Mouse (Mus musculus): ENCODE measurements around the gene Trim63. TPM values are rescaled to one million over a fixed set of nuclear protein-coding genes. Genes with fewer than 3 reads are reported as not detected.
A peak's percentile ranks its signal among the peaks of the same experiment; 100 is the strongest.

Gene Trim63
- total RNA-seq, 2 experiments from 2014 or later, result 0.40 to 0.86 TPM

DNA sequence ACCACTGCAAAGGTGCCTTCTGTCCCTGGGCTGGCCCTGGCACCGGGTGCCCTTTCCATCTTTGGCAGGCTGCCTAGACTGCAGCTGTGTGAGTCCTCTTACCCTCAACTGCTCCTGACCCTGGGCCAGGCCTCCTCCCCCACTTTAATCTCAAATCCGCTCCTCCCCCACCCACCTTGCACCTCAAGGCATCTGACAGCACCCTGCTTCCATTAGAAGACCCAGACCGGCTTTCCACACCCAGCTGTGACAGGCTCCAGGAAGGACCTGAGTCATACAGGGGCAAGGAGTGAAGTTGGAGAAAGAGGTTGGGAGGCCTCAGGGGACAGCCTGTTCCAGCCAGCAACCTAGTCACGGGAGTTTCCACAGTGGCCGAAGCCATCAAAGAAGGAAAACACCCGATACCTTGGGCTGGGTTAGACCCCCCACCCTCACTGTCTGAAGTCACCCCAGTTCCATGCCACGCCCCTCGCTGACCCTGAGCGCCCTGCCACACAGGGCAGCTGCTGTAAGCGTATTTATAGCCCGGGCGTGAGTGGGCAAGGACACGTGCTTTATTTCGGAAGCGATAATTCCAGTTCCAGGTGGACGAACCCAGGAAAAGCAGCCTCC lies 41.0 kb downstream of the Trim63 start:
- intact Hi-C loops (cut with DNase I), result loop anchor here (5.0 kb wide), 2 partner anchors 69 to 104 kb away; partner anchors contain the start of genes Grrp1 and Pdik1l
- no peak for DNase-seq (ENCODE audit: low spot score in 2 of 2)

DNA sequence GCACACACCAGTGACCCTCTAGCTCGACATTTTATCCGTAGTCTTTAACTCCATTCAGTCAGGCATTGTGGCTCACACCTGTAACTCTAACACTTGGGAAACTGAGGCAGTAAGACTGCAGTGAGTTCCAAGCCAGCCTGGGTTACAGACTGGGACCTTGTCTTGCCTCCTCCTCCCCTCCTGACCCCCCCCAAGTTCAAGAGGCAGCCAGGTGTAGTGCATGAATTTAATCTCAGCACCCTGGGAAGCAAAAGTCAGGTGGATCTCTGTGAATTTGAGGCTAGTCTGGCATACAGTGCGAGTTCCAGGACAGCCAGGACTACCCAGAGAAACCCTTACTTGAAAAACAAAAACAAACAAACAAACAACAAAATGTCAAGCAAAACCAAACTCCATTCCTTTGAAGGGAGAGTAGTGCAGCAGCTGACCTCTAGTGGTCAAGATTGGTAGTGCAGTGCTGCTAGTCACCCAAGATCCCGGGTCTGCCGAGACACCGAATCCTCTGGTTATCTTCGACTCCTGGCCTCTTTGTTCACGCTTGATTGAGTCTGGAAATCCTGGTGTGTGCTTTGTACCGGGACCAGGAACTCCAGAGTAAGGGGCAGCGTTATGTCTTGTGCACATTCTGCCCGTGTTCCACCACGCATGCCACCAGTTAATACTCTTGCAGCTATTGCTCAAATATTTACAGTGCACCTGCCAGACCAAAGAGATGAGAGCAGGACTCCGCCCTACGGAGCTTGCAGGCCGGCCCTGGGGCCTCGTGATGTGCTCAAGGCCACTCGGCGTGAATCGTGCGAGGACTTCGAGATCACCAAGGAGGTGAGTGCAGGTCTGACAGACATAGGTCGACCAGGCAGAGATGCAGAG lies 41.9 kb downstream of the Trim63 start:
- intact Hi-C loops (cut with DNase I), result loop anchor here (5.0 kb wide), 2 partner anchors 70 to 105 kb away; partner anchors contain the start of genes Grrp1 and Pdik1l
- peak; percentile 79 to 91 for DNase-seq (ENCODE audit: low spot score in 2 of 2)

DNA sequence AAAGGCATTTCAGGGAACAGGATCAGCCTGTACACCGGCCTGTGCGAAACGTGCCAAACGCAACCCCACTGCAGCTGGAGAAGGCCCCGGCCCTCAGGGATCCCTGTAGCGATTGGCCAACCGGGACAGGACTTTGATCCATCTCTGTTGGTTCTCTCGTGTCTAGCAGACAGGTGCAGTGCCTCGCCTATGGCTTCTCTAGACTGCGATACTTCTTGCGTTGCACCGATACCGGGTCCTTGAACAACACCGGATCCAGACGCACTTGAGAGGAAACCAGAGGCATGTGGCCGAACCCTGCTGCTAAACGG lies 42.5 kb downstream of the Trim63 start:
- no peak for DNase-seq (ENCODE audit: low spot score in 2 of 2)
- intact Hi-C loops (cut with DNase I), result loop anchor here (5.0 kb wide), 2 partner anchors 70 to 105 kb away; partner anchors contain the start of genes Grrp1 and Pdik1l

DNA sequence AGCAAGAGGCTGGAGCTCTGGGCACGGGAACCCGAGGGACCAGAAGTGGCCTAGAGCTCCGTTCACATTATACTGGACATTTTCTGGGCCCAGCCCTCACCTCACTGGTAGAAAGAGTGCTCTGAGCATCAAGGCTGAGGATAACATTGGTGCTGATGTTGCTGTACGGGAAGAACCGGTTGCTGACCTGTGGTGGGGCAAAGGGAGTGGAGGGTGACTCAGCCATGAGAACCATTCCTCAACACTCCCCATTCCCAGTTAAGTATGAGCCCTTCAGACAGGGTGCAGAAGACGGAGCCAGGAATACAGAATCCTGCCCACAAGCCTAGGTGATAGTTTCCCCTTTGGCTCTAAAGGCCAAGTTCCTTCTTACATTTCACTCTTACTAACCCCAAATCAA lies 44.7 kb downstream of the Trim63 start:
- DNase-seq (ENCODE audit: low spot score in 2 of 2), result no peak
- intact Hi-C loops (cut with DNase I), result loop anchor here (5.0 kb wide), 2 partner anchors 72 to 107 kb away; partner anchors contain the start of genes Grrp1 and Pdik1l

DNA sequence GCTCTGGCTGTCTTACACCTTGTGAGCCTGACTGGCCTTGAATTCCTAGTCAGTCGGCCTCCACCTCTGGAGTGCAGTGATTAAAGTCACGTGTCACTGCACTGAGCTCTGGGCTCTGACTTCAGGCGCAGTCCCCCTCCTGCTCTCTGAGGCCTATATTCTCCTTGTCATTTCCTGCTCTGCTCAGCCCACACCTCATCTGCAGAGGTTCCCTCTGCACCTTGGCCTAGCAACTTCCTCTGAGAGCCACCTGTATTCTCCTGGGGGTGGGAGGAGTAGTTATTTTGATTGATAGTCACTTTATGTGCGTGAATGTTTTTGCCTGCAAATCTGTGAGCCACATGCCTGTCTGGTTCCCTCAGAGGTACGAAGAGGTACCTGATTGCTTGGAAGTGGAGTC lies 46.3 kb downstream of the Trim63 start:
- DNase-seq (ENCODE audit: low spot score in 2 of 2), result no peak
- intact Hi-C loops (cut with DNase I), result no loop called here

DNA sequence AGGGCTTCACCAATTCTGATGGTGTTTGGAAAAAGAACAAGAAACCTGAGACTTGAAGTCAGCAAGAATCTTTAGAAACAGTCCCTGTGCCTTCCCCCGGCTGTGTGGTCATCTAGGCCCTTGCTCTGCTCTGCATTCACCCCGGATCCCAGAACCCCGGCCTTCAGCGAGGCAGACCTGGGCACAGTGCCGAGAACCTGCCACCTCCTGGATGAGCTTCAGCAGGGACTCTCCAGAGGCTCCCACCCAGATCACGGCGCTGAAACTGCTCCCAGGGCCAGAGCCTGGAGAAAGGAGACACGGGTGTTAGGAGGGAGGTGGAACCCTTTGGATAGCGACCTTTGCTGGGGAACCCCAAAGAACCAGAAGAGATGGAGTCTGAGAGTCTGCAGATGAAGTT lies 47.2 kb downstream of the Trim63 start:
- intact Hi-C loops (cut with DNase I), result no loop called here
- no peak for DNase-seq (ENCODE audit: low spot score in 2 of 2)

DNA sequence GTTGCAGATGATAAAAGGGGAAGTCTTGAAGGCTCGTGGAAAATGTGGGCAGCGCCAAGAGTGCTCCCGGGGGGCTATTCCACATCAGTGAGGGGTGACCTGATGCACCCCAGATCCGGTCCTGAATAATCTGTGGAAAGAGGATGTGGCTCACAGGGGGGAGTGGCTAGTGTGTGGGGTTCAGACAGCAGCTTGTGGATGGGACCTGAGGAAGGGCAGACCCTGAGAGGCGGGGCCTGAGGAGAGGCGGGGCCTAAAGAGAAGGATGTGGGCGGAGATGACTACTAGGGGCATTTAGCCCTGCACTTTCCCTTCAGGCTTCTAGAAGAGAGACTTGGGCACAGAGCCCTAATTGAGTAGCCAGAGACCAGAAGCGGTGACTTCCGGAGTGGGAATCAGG lies 47.7 kb downstream of the Trim63 start:
- intact Hi-C loops (cut with DNase I), result no loop called here
- no peak for DNase-seq (ENCODE audit: low spot score in 2 of 2)

DNA sequence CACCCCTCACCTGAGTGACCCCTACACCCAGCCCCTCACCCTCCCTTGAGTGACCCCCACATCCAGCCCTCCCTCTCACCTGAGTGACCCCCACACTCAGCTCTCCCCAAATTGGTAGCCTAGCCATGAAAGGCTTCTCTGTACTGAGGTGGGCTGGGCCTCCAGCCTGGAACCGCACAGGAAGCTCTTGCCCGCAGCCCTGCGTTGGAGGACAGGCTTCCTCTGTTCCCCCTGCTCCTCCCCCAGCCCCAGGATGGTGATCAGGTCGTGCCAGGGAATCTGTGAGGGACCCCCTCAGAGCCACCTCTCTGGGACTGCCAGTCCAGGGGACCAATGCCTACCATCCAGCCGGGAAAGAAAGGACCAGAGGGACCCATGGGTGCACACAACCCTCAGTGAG lies 50.4 kb downstream of the Trim63 start:
- intact Hi-C loops (cut with DNase I), result no loop called here
- DNase-seq (ENCODE audit: low spot score in 2 of 2), result no peak

DNA sequence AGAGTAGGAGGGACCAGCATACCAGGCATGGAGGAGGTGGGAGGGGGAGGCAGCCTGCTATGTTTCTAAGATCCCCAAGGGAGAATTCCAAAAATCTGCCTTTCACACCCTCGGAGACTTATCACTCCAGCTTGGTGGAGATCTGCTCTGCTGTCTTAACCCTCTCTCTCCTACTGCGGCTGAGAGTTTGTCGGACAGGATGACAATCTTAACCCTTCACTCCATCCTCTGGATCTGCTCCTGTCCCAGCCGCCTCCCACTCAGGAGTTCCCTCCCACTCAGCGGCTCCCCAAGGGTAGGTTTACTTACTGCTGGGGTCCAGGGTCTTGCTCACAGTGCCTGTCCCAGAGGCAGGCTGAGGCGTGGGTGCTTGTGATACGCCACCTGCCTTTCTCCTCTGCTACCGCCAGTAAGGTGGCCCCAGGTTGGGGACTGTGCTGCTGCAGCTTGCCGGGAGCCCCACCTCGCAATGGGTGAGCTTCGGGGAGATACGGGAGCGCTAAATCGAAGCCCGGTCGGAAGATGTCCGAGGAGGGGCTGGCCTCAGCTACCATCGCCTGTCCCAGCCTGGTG lies 55.8 kb downstream of the Trim63 start:
- DNase-seq (ENCODE audit: low spot score in 2 of 2), result peak; percentile 74 to 84
- intact Hi-C loops (cut with DNase I), result no loop called here

DNA sequence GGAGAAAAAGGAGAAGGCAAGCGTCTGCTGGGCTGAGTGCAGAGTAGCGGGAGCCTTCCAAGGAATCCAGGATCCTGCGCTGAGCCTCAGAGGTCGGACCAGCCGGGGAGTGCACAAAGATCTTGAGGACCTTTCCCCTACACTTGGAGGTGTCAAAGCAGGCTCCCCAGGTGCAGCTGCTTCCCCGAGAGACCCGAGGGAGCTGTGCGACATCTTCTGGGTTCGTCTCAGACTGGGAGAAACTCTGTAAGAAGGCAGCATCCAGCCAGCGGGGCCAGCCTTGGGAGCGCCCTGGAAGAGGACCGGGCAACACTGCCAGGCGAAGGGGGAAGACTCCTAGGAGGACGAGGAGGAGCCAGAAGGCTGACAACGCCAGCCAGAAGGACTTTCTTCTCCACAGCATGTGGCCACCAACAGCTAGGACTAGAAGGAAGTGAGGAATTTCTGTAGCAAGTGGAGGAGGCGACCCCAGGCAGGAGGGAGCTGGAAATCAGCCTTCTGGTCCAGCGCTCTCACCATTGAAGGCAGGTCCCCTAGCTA lies 56.5 kb downstream of the Trim63 start:
- intact Hi-C loops (cut with DNase I), result no loop called here
- DNase-seq (ENCODE audit: low spot score in 2 of 2), result no peak

DNA sequence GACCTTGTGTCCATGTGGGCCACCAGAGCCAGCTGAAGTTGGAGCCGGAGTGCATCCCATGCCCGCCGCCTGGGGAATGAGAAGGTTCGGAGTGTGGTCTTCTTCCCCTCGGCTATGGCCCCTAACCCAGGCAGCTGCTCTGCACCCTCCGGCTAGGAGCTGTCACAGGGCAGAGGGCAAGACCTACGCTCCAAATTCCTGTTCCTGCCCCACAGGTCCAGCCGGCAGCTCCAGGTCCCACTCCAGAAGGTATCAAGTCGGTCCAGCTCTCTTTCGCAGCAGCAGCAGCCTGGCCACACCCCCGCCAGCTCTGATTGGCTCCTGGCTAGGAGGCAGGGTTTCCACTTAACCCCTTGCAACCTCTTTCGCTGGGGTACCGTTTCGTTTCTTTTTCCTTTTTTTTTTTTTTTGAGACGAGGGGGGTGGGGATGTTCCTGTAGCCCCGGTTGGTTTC lies 57.4 kb downstream of the Trim63 start:
- peak; percentile 85 to 89 for DNase-seq (ENCODE audit: low spot score in 2 of 2)
- intact Hi-C loops (cut with DNase I), result no loop called here

DNA sequence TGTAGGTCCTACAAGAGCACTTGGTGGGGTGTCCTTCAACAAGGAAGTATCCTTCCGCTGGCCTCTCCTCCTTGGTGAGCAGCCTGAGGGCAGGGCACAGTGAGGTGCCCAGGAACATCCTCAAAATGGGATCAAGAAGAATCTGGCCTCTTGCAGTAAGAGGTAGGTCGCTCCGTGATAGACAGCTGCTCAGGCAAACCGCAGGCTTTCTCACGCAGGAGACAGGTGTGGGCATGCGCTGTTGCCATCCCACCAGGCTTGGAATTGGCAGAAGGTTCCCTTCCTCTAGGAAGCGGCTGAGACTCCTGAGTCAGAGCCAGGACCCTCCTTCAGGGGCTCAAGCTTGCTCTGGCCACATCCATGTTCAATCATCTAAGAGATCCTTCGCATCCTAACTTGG lies 58.4 kb downstream of the Trim63 start:
- intact Hi-C loops (cut with DNase I), result no loop called here
- DNase-seq (ENCODE audit: low spot score in 2 of 2), result no peak

DNA sequence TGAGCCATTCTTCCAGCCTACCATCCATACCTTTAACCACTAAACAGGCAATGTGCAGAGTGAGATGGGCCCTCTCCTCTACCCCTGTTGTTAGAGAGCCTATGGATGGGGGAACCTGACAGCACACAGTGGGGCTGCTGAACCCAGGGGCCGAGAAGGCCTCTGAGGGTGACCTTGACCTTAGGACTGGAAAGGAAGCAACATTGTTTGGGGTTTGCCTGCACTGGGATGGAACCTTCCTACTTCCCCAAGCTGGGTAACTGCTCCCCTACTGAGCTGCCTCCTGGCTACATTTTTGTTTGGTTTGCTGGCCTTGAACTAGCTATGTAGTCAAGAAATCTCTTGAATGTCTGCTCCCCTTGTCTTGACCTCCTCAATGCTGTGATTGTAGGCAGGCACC lies 59.4 kb downstream of the Trim63 start:
- DNase-seq (ENCODE audit: low spot score in 2 of 2), result no peak
- intact Hi-C loops (cut with DNase I), result no loop called here

DNA sequence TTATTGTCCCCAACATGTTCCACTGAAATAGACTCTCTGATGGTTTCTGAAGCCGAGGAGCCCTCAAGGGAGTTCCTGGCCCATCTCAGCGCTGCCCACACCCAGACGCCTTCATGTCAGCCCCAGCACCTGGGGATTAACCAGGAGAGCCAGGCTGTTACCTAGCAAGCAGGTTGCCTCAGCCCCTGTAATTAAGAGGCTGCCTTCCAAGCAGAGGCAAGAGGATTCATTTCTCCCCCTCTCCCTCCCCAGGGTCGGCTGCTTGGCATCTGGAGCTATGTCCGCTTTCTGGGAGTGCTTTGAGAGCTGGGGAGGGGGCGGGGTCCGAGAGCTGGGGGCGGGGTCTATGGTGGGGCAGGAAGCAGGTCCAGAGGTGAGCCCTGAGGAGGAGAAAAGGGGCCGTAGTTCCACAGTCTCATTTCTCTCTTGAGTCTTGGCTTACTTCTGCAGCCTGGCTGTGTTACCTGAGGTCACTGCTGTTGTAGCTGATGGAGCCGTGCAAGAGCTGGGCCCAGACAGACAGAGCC lies 63.2 kb downstream of the Trim63 start:
- intact Hi-C loops (cut with DNase I), result no loop called here
- no peak for DNase-seq (ENCODE audit: low spot score in 2 of 2)

Other genes with a start within 250 kb of the Trim63 start
- gene Cd52, start 220.0 kb upstream of the Trim63 start, total RNA-seq (2021), result 1 to 10 TPM in 1 of 2 experiments, under 1 TPM in 1; 0.99 to 2.4 TPM
- gene Ubxn11, start 212.6 kb upstream of the Trim63 start, total RNA-seq (2021), result 10 to 100 TPM; 22.6 to 25.0 TPM
- 100 to 1,000 TPM; 204 to 214 TPM for gene Sh3bgrl3, start 186.3 kb upstream of the Trim63 start, total RNA-seq (2021)
- 10 to 100 TPM in 1 of 2 experiments, 1 to 10 TPM in 1; 9.5 to 10.5 TPM for gene Cep85, start 128.0 kb upstream of the Trim63 start, total RNA-seq (2021)
- not detected for gene Gm7534, start 112.1 kb upstream of the Trim63 start, total RNA-seq (2021)
- gene Catsper4, start 87.7 kb upstream of the Trim63 start, total RNA-seq (2021), result not detected
- gene Cnksr1, start 76.7 kb upstream of the Trim63 start, total RNA-seq (2021), result under 1 TPM in 1 of 2 experiments, not detected in 1; 0.24 TPM
- not detected for gene E130218I03Rik, start 71.5 kb upstream of the Trim63 start, total RNA-seq (2021)
- gene Zfp593, start 69.5 kb upstream of the Trim63 start, total RNA-seq (2021), result 10 to 100 TPM in 1 of 2 experiments, 1 to 10 TPM in 1; 10.0 to 12.5 TPM
- gene Gm30191, start 68.2 kb upstream of the Trim63 start, total RNA-seq (2021), result not detected
- gene Grrp1, start 61.0 kb upstream of the Trim63 start, total RNA-seq (2021), result 1 to 10 TPM; 3.8 to 4.3 TPM
- gene Pdik1l, start 27.2 kb upstream of the Trim63 start, total RNA-seq (2021), result 10 to 100 TPM; 16.1 to 16.4 TPM
- gene Slc30a2, start 28.1 kb downstream of the Trim63 start, total RNA-seq (2021), result under 1 TPM in 1 of 2 experiments, not detected in 1; 0.17 TPM
- 10 to 100 TPM; 52.3 to 53.7 TPM for gene Extl1, start 68.7 kb downstream of the Trim63 start, total RNA-seq (2021)
- 10 to 100 TPM; 10.9 to 12.3 TPM for gene Pafah2, start 81.2 kb downstream of the Trim63 start, total RNA-seq (2021)
- gene Stmn1, start 153.2 kb downstream of the Trim63 start, total RNA-seq (2021), result 1,000 to 10,000 TPM; 1,227 to 1,286 TPM
- 10 to 100 TPM; 54.6 to 55.8 TPM for gene Paqr7, start 181.6 kb downstream of the Trim63 start, total RNA-seq (2021)
- under 1 TPM; 0.53 to 0.55 TPM for gene Aunip, start 195.9 kb downstream of the Trim63 start, total RNA-seq (2021)
- 10 to 100 TPM; 69.4 to 71.9 TPM for gene Mtfr1l, start 220.3 kb downstream of the Trim63 start, total RNA-seq (2021)
- 10 to 100 TPM; 19.2 to 20.1 TPM for gene Selenon, start 237.0 kb downstream of the Trim63 start, total RNA-seq (2021)